In the genomic region with DNA sequence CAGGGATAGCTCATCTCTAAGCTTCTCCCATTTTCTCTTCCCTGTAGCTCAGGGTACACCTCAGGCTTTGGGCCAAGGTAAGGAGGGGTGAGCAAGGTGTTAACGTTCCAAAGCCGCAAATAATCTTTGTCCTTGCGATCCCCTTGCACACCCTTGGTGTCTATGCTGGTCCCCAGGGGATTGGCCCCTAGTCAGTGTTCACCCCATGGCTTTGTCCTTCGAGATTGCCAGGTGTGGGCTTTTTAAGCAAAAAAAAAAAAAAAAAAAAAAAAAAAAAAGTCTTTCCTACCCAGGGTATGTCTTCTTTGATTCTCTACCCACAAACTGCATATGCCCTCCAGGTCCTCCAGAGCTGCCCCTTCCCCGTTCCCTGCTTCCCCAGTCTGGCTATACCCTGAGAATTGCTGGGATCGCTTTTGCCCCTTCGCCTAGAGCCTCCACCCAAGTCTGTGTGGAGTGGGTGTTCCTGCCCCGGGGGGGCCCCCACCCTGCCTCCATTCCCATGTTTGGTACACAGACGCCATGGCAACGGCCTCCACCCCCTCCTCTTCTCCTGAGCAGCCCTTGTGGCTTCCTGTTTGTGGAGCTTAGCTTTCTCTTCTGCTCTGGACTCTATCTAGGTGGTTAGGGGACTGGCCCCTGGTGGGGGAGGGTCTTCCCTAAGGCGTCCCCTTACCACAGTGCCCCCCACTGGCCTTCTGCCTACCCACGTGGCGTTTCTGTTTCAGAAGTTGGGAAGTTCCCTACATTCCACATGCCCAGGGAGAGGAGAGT, we compare ENCODE assay signal across 8 mouse cellular contexts. TPM values are rescaled to one million over a fixed set of nuclear protein-coding genes. Genes with fewer than 3 reads are reported as not detected.
DNase-seq lines count a peak whose midpoint lies in the region; ATAC-seq and TF ChIP-seq lines count a peak whose summit lies in the region.

No protein-coding gene starts in this region.

- H3K9ac ChIP-seq in hindbrain, postnatal 0 days (replicated peaks; ENCODE audit: low read length) = no peak overlapping the region
- H3K9ac ChIP-seq in liver, embryonic 13.5 days = peak overlapping the region; percentile 72

- peak overlapping the region; percentile 47 for H3ac ChIP-seq in myocyte (ENCODE audit: control insufficient read depth, insufficient read length)

- peaks cover 37% of the 10 kb centered on the region for H3K79me2 ChIP-seq in myocyte (ENCODE audit: control insufficient read depth, insufficient read depth)

- peak overlapping the region; percentile 41 for H3K4me3 ChIP-seq in hindbrain, postnatal 0 days (ENCODE audit: low read length)
- H3K4me3 ChIP-seq in liver, embryonic 13.5 days (replicated peaks) = peak overlapping the region; percentile 68
- H3K4me3 ChIP-seq in myocyte = peak overlapping the region; percentile 99

- H3K27me3 ChIP-seq in hindbrain, postnatal 0 days (ENCODE audit: insufficient read depth, low read length) = no peaks in the 10 kb centered on the region
- H3K27me3 ChIP-seq in liver, embryonic 13.5 days = peaks cover 19% of the 10 kb centered on the region
- H3K27me3 ChIP-seq in myocyte (ENCODE audit: control insufficient read depth, insufficient read depth, insufficient read length) = no peaks in the 10 kb centered on the region

- TF ChIP-seq CTCF in hindbrain, postnatal 0 days (IDR thresholded peaks at IDR 0.05; ENCODE audit: low read depth) = no peak

- H3K36me3 ChIP-seq in hindbrain, postnatal 0 days (ENCODE audit: insufficient read depth, low read length) = peaks cover 8% of the 10 kb centered on the region
- H3K36me3 ChIP-seq in liver, embryonic 13.5 days = peaks cover 25% of the 10 kb centered on the region
- H3K36me3 ChIP-seq in myocyte (ENCODE audit: control insufficient read depth, insufficient read depth) = peaks cover 13% of the 10 kb centered on the region

- peak overlapping the region; percentile 55 for H3K4me2 ChIP-seq in hindbrain, postnatal 0 days (ENCODE audit: low read depth, low read length)
- peak overlapping the region; percentile 71 for H3K4me2 ChIP-seq in liver, embryonic 13.5 days
- peak overlapping the region; percentile 100 for H3K4me2 ChIP-seq in myocyte (ENCODE audit: low read depth)

- peak; percentile 69 for ATAC-seq in CD4-positive, CD25-positive, alpha-beta regulatory T cell, adult 4 months
- ATAC-seq in hindbrain, postnatal 0 days = peak; percentile 7; the same call in 1 of the 2 replicates
- peak; percentile 19 for ATAC-seq in liver, embryonic 13.5 days (ENCODE audit: low read depth)

- DNase-seq in adrenal gland, postnatal 14 days = peak; percentile 73
- peak; percentile 58 for DNase-seq in gastrocnemius, postnatal 10 days
- no peak for DNase-seq in hindbrain, postnatal 0 days (ENCODE audit: low spot score)
- DNase-seq in liver, embryonic 13.5 days = no peak
- peak; percentile 83 for DNase-seq in thymus, postnatal 25 days
- DNase-seq in right cerebral cortex, postnatal 36 days (ENCODE audit: low spot score in 2 of 2) = no peak

- 0 out of 2 replicates have a peak overlapping the region, but pooled peaks have one; percentile 32 for H3K27ac ChIP-seq in hindbrain, postnatal 0 days
- peak overlapping the region; percentile 78 for H3K27ac ChIP-seq in liver, embryonic 13.5 days

- peaks cover 9% of the 10 kb centered on the region for H3K4me1 ChIP-seq in hindbrain, postnatal 0 days (ENCODE audit: insufficient read depth, low read length)
- H3K4me1 ChIP-seq in liver, embryonic 13.5 days (replicated peaks) = peaks cover 48% of the 10 kb centered on the region

- H3K9me3 ChIP-seq in hindbrain, postnatal 0 days (ENCODE audit: low read length) = no peaks in the 10 kb centered on the region
- no peaks in the 10 kb centered on the region for H3K9me3 ChIP-seq in liver, embryonic 13.5 days (replicated peaks)

- 29% methylated on average over 13 of the region's 13 CpGs for WGBS in hindbrain, postnatal 0 days
- 4% methylated on average over 13 of the region's 13 CpGs for WGBS in liver, embryonic 13.5 days (ENCODE audit: insufficient replicate concordance)

- TF ChIP-seq POLR2A in myocyte (IDR thresholded peaks at IDR 0.05; ENCODE audit: insufficient read length, low read depth) = peak; percentile 53

TF ChIP-seq in myocyte, 11 proteins besides CTCF, POLR2A, EP300 and RAD21:
- no peak for TF ChIP-seq REST (IDR thresholded peaks at IDR 0.05; ENCODE audit: insufficient read depth, insufficient read length)
- no peak for TF ChIP-seq E2F4 (IDR thresholded peaks at IDR 0.05; ENCODE audit: insufficient read depth)
- TF ChIP-seq TCF3 (IDR thresholded peaks at IDR 0.05; ENCODE audit: insufficient read length, low read depth) = no peak
- TF ChIP-seq USF1 (IDR thresholded peaks at IDR 0.05; ENCODE audit: low read depth) = peak; percentile 19
- no peak for TF ChIP-seq MYOD1 (IDR thresholded peaks at IDR 0.05; ENCODE audit: control insufficient read depth in 1 of 3, insufficient read length in 2 of 3, low read depth in 2 of 3)
- TF ChIP-seq MYOG (IDR thresholded peaks at IDR 0.05; ENCODE audit: control insufficient read depth in 1 of 3, insufficient read depth in 1 of 3, insufficient read length in 2 of 3, low read depth in 2 of 3) = no peak
- TF ChIP-seq MAX (IDR thresholded peaks at IDR 0.05; ENCODE audit: low read depth) = no peak
- no peak for TF ChIP-seq TCF12 (IDR thresholded peaks at IDR 0.05; ENCODE audit: insufficient read depth, poor library complexity, severe bottlenecking)
- TF ChIP-seq POLR2AphosphoS2 (IDR thresholded peaks at IDR 0.05; ENCODE audit: insufficient read length, low read depth) = peak; percentile 14
- no peak for TF ChIP-seq CEBPB (IDR thresholded peaks at IDR 0.05; ENCODE audit: insufficient read depth, poor library complexity, severe bottlenecking)
- peak; percentile 35 for TF ChIP-seq SRF (IDR thresholded peaks at IDR 0.05; ENCODE audit: control insufficient read depth, insufficient read length, low read depth)

RNA-seq across cellular contexts. Expression of a gene that starts 1.7 kb away (rescaled TPM):
- polyA plus RNA-seq in CD4-positive, CD25-positive, alpha-beta regulatory T cell, adult 4 months (2017; shearing (Covaris generic)) = 100 to 1,000 TPM; 226 to 278 TPM
- total RNA-seq in adrenal gland, postnatal 14 days (2021) = 105 and 120 TPM in 2 replicates
- 10 to 100 TPM; 75.0 to 98.1 TPM for total RNA-seq in gastrocnemius, postnatal 10 days (2021)
- total RNA-seq in hindbrain, postnatal 0 days (2014; rRNA removed) = 45.1 and 70.2 TPM in 2 replicates
- 59.2 and 61.6 TPM in 2 replicates for polyA plus RNA-seq in hindbrain, postnatal 0 days (2015; fragmentation: Nextera tagmentation; extraction: Ambion mirVana)
- 127 and 145 TPM in 2 replicates for polyA plus RNA-seq in liver, embryonic 13.5 days (2015; fragmentation: Nextera tagmentation; extraction: Ambion mirVana)
- polyA plus RNA-seq in myocyte (2012; fragmentation: generic; extraction: Trizol) = 393 TPM

RNA-seq across cellular contexts. Expression of a gene that starts 19.0 kb away (rescaled TPM):
- under 1 TPM in 1 of 2 experiments, not detected in 1; 0.69 TPM for polyA plus RNA-seq in CD4-positive, CD25-positive, alpha-beta regulatory T cell, adult 4 months (2017; shearing (Covaris generic))
- total RNA-seq in adrenal gland, postnatal 14 days (2021) = 0.22 and 1.0 TPM in 2 replicates
- total RNA-seq in gastrocnemius, postnatal 10 days (2021) = 1 to 10 TPM in 1 of 2 experiments, under 1 TPM in 1; 0.75 to 1.1 TPM
- total RNA-seq in hindbrain, postnatal 0 days (2014; rRNA removed) = 1.0 and 1.2 TPM in 2 replicates
- polyA plus RNA-seq in hindbrain, postnatal 0 days (2015; fragmentation: Nextera tagmentation; extraction: Ambion mirVana) = 3.7 and 4.5 TPM in 2 replicates
- polyA plus RNA-seq in liver, embryonic 13.5 days (2015; fragmentation: Nextera tagmentation; extraction: Ambion mirVana) = 0.17 and 0.44 TPM in 2 replicates
- not detected for polyA plus RNA-seq in myocyte (2012; fragmentation: generic; extraction: Trizol)

RNA-seq across cellular contexts. Expression of a gene that starts 20.0 kb away (rescaled TPM):
- 1 to 10 TPM in 1 of 2 experiments, not detected in 1; 1.1 TPM for polyA plus RNA-seq in CD4-positive, CD25-positive, alpha-beta regulatory T cell, adult 4 months (2017; shearing (Covaris generic))
- total RNA-seq in adrenal gland, postnatal 14 days (2021) = 2.4 and 2.8 TPM in 2 replicates
- total RNA-seq in gastrocnemius, postnatal 10 days (2021) = under 1 TPM; 0.56 to 0.86 TPM
- 17.9 and 33.0 TPM in 2 replicates for total RNA-seq in hindbrain, postnatal 0 days (2014; rRNA removed)
- polyA plus RNA-seq in hindbrain, postnatal 0 days (2015; fragmentation: Nextera tagmentation; extraction: Ambion mirVana) = 10.5 and 13.5 TPM in 2 replicates
- 1.6 and 2.5 TPM in 2 replicates for polyA plus RNA-seq in liver, embryonic 13.5 days (2015; fragmentation: Nextera tagmentation; extraction: Ambion mirVana)
- 0.77 TPM for polyA plus RNA-seq in myocyte (2012; fragmentation: generic; extraction: Trizol)

RNA-seq across cellular contexts. Expression of a gene that starts 26.4 kb away (rescaled TPM):
- polyA plus RNA-seq in CD4-positive, CD25-positive, alpha-beta regulatory T cell, adult 4 months (2017; shearing (Covaris generic)) = not detected
- 1.2 and 1.6 TPM in 2 replicates for total RNA-seq in adrenal gland, postnatal 14 days (2021)
- total RNA-seq in gastrocnemius, postnatal 10 days (2021) = under 1 TPM; 0.42 to 0.72 TPM
- not detected in 2 replicates for total RNA-seq in hindbrain, postnatal 0 days (2014; rRNA removed)
- 0.39 and 0.49 TPM in 2 replicates for polyA plus RNA-seq in hindbrain, postnatal 0 days (2015; fragmentation: Nextera tagmentation; extraction: Ambion mirVana)
- 1.5 and 1.9 TPM in 2 replicates for polyA plus RNA-seq in liver, embryonic 13.5 days (2015; fragmentation: Nextera tagmentation; extraction: Ambion mirVana)
- 4.7 TPM for polyA plus RNA-seq in myocyte (2012; fragmentation: generic; extraction: Trizol)

RNA-seq across cellular contexts. Expression of a gene that starts 54.2 kb away (rescaled TPM):
- not detected for polyA plus RNA-seq in CD4-positive, CD25-positive, alpha-beta regulatory T cell, adult 4 months (2017; shearing (Covaris generic))
- 0.41 TPM in 1 of 2 replicates, not detected in the other for total RNA-seq in adrenal gland, postnatal 14 days (2021)
- not detected for total RNA-seq in gastrocnemius, postnatal 10 days (2021)
- total RNA-seq in hindbrain, postnatal 0 days (2014; rRNA removed) = 1.9 and 2.9 TPM in 2 replicates
- 1.9 and 2.0 TPM in 2 replicates for polyA plus RNA-seq in hindbrain, postnatal 0 days (2015; fragmentation: Nextera tagmentation; extraction: Ambion mirVana)
- polyA plus RNA-seq in liver, embryonic 13.5 days (2015; fragmentation: Nextera tagmentation; extraction: Ambion mirVana) = not detected in 2 replicates
- polyA plus RNA-seq in myocyte (2012; fragmentation: generic; extraction: Trizol) = not detected

Comparison
In these comparisons a context has a peak if more than half of its experiments do, and no peak if none do; other contexts are left out.
1. ATAC-seq: peak in every context shown above with its lines; median percentile 69 in CD4-positive, CD25-positive, alpha-beta regulatory T cell, adult 4 months; 19 in liver, embryonic 13.5 days; 7 in hindbrain, postnatal 0 days.
2. DNase-seq: peak in adrenal gland, postnatal 14 days (single experiment), gastrocnemius, postnatal 10 days (single experiment) and thymus, postnatal 25 days (single experiment); none in hindbrain, postnatal 0 days (single experiment), liver, embryonic 13.5 days (single experiment) and right cerebral cortex, postnatal 36 days (0 of 2).
3. H3K4me3 ChIP-seq: peak in every context shown above with its lines; median percentile 99 in myocyte; 68 in liver, embryonic 13.5 days; 41 in hindbrain, postnatal 0 days.
4. Peak in every context shown above with its lines, with median percentiles within 50 percentile points of each other: H3K4me2 ChIP-seq.